Mouse (Mus musculus): ENCODE data around the gene Atp8b5. TPM values are rescaled to one million over a fixed set of nuclear protein-coding genes. Genes with fewer than 3 reads are reported as not detected.

The Atp8b5 gene
- total and polyA plus RNA-seq, 2 experiments from 2014 or later, result 0.11 TPM; not detected in 1

DNA sequence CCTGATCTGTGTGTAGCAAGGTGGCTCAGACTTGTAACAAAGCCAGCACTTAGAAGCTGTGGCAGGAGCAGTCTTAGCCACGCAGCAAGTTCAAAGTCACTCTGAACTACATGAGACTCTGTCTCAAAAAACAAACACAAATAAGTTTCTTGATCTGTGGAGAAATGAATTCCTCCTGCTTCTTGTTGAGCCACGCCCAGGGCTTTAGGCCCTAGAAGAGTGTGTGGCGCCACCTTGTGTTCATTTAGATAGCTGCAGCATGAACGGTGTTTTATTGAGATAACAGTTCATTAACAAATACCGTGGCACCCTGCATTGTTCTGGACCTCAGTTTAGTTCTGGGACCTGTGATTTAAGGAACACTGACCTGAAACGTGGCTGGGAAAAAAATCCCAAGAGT is 153.3 kb downstream of the Atp8b5 start:
- Histone ChIP-seq H3K27me3 (ENCODE audit: control insufficient read depth, insufficient read depth, low read length) (no peaks in the 10 kb centered on the region), H3K27ac (ENCODE audit: low read depth) (peak overlapping the region; percentile 7; the same call in 1 of the 2 replicates), H3K9ac (replicated peaks; ENCODE audit: low read depth, low read length) (no peak overlapping the region), H3K4me1 (ENCODE audit: control insufficient read depth, insufficient read depth) (peaks cover 17% of the 10 kb centered on the region), H3K4me2 (ENCODE audit: low read depth, low read length) (no peak overlapping the region), H3K4me3 (ENCODE audit: low read depth, low read length) (no peak overlapping the region), H3K36me3 (replicated peaks; ENCODE audit: control insufficient read depth, insufficient read depth, low read length) (peaks cover 57% of the 10 kb centered on the region), H3K9me3 (replicated peaks; ENCODE audit: control insufficient read depth, low read length) (no peaks in the 10 kb centered on the region)
- WGBS, result 1% methylated on average over 6 of the region's 6 CpGs
- peak; percentile 40; the same call in 1 of the 2 replicates for ATAC-seq (ENCODE audit: insufficient read depth, low read depth)
- DNase-seq (ENCODE audit: low spot score), result peak; percentile 84
- TF ChIP-seq CTCF (IDR thresholded peaks at IDR 0.05; ENCODE audit: low read depth) (peak; percentile 96), EP300 (IDR thresholded peaks at IDR 0.05; ENCODE audit: low read depth) (no peak)

DNA sequence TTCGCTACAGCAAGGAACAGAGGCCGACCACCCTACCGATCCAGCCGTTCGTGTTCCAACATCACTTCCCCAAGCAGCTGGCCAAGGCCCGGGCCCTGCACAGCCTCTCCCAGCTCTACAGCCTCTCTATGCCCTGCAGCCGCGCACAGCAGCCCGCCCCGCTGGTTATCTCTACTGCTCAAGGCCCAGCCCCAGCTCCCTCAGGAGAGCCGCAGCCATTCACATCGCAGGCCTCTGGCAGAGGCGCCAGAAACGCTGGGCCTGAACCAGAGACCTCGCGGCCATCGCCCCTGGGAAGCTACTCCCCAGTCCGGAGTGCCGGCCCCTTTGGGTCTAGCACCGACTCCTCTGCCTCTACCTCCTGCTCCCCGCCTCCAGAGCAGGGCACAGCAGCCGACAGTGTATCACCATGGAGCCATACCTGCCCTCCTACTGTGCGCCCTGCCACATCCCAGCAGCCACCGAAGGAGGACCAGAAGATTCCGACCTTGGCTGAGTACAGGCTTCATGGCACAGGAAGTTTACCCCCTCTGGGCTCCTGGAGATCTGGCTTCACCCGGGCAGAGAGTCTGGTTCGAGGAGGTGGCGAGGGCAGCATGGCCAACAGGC is 154.8 kb downstream of the Atp8b5 start:
- Histone ChIP-seq H3K9me3 (replicated peaks; ENCODE audit: control insufficient read depth, low read length) (no peaks in the 10 kb centered on the region), H3K27me3 (ENCODE audit: control insufficient read depth, insufficient read depth, low read length) (no peaks in the 10 kb centered on the region), H3K9ac (replicated peaks; ENCODE audit: low read depth, low read length) (no peak overlapping the region), H3K4me2 (ENCODE audit: low read depth, low read length) (no peak overlapping the region), H3K4me3 (ENCODE audit: low read depth, low read length) (no peak overlapping the region), H3K27ac (ENCODE audit: low read depth) (no peak overlapping the region), H3K4me1 (ENCODE audit: control insufficient read depth, insufficient read depth) (peaks cover 17% of the 10 kb centered on the region), H3K36me3 (replicated peaks; ENCODE audit: control insufficient read depth, insufficient read depth, low read length) (peaks cover 57% of the 10 kb centered on the region)
- ATAC-seq (ENCODE audit: insufficient read depth, low read depth) (no peak), DNase-seq (ENCODE audit: low spot score) (no peak)
- TF ChIP-seq EP300 (IDR thresholded peaks at IDR 0.05; ENCODE audit: low read depth) (no peak), CTCF (IDR thresholded peaks at IDR 0.05; ENCODE audit: low read depth) (no peak)
- 71% methylated on average over 27 of the region's 28 CpGs for WGBS

Other genes with a start within 250 kb of the Atp8b5 start
- gene Pigo, start 241.3 kb upstream of the Atp8b5 start, total RNA-seq (2014; rRNA removed; ENCODE audit: low replicate concordance), result 11.3 and 25.2 TPM in 2 replicates
- gene Pigo, start 241.3 kb upstream of the Atp8b5 start, polyA plus RNA-seq (2015; fragmentation: Nextera tagmentation; extraction: Ambion mirVana), result 11.4 and 12.5 TPM in 2 replicates
- 77.9 and 130 TPM in 2 replicates for gene Stoml2, start 235.4 kb upstream of the Atp8b5 start, total RNA-seq (2014; rRNA removed; ENCODE audit: low replicate concordance)
- 171 and 174 TPM in 2 replicates for gene Stoml2, start 235.4 kb upstream of the Atp8b5 start, polyA plus RNA-seq (2015; fragmentation: Nextera tagmentation; extraction: Ambion mirVana)
- gene Fam214b, start 220.9 kb upstream of the Atp8b5 start, total RNA-seq (2014; rRNA removed; ENCODE audit: low replicate concordance), result 15.9 and 27.1 TPM in 2 replicates
- 12.8 and 13.4 TPM in 2 replicates for gene Fam214b, start 220.9 kb upstream of the Atp8b5 start, polyA plus RNA-seq (2015; fragmentation: Nextera tagmentation; extraction: Ambion mirVana)
- 45.7 and 51.8 TPM in 2 replicates for gene Unc13b, start 208.2 kb upstream of the Atp8b5 start, total RNA-seq (2014; rRNA removed; ENCODE audit: low replicate concordance)
- gene Unc13b, start 208.2 kb upstream of the Atp8b5 start, polyA plus RNA-seq (2015; fragmentation: Nextera tagmentation; extraction: Ambion mirVana), result 5.1 and 5.4 TPM in 2 replicates
- 32.2 and 34.9 TPM in 2 replicates for gene Rusc2, start 114.8 kb downstream of the Atp8b5 start, total RNA-seq (2014; rRNA removed; ENCODE audit: low replicate concordance)
- gene Rusc2, start 114.8 kb downstream of the Atp8b5 start, polyA plus RNA-seq (2015; fragmentation: Nextera tagmentation; extraction: Ambion mirVana), result 7.2 and 8.0 TPM in 2 replicates
- not detected in 2 replicates for gene Fam166b, start 162.0 kb downstream of the Atp8b5 start, total RNA-seq (2014; rRNA removed; ENCODE audit: low replicate concordance)
- gene Fam166b, start 162.0 kb downstream of the Atp8b5 start, polyA plus RNA-seq (2015; fragmentation: Nextera tagmentation; extraction: Ambion mirVana), result 0.14 and 0.25 TPM in 2 replicates
- gene Tesk1, start 174.8 kb downstream of the Atp8b5 start, total RNA-seq (2014; rRNA removed; ENCODE audit: low replicate concordance), result 51.3 and 55.5 TPM in 2 replicates
- gene Tesk1, start 174.8 kb downstream of the Atp8b5 start, polyA plus RNA-seq (2015; fragmentation: Nextera tagmentation; extraction: Ambion mirVana), result 3.9 and 5.1 TPM in 2 replicates
- 0.08 and 0.81 TPM in 2 replicates for gene Cd72, start 187.5 kb downstream of the Atp8b5 start, total RNA-seq (2014; rRNA removed; ENCODE audit: low replicate concordance)
- 3.4 TPM in 2 replicates for gene Cd72, start 187.5 kb downstream of the Atp8b5 start, polyA plus RNA-seq (2015; fragmentation: Nextera tagmentation; extraction: Ambion mirVana)
- 2.8 TPM in 1 of 2 replicates, not detected in the other for gene Sit1, start 216.6 kb downstream of the Atp8b5 start, total RNA-seq (2014; rRNA removed; ENCODE audit: low replicate concordance)
- not detected in 2 replicates for gene Sit1, start 216.6 kb downstream of the Atp8b5 start, polyA plus RNA-seq (2015; fragmentation: Nextera tagmentation; extraction: Ambion mirVana)
- 26.6 and 44.0 TPM in 2 replicates for gene Ccdc107, start 225.7 kb downstream of the Atp8b5 start, total RNA-seq (2014; rRNA removed; ENCODE audit: low replicate concordance)
- gene Ccdc107, start 225.7 kb downstream of the Atp8b5 start, polyA plus RNA-seq (2015; fragmentation: Nextera tagmentation; extraction: Ambion mirVana), result 81.7 and 82.4 TPM in 2 replicates
- gene Arhgef39, start 232.5 kb downstream of the Atp8b5 start, total RNA-seq (2014; rRNA removed; ENCODE audit: low replicate concordance), result 18.7 and 27.0 TPM in 2 replicates
- gene Arhgef39, start 232.5 kb downstream of the Atp8b5 start, polyA plus RNA-seq (2015; fragmentation: Nextera tagmentation; extraction: Ambion mirVana), result 7.3 and 8.8 TPM in 2 replicates
- 4.6 TPM in 1 of 2 replicates, not detected in the other for gene Car9, start 239.8 kb downstream of the Atp8b5 start, total RNA-seq (2014; rRNA removed; ENCODE audit: low replicate concordance)
- 0.80 and 1.1 TPM in 2 replicates for gene Car9, start 239.8 kb downstream of the Atp8b5 start, polyA plus RNA-seq (2015; fragmentation: Nextera tagmentation; extraction: Ambion mirVana)

Measured in heart, postnatal 0 days (tissue).